Mouse (Mus musculus): ENCODE results near the gene Krtap3-1. TPM values are rescaled to one million over a fixed set of nuclear protein-coding genes. Genes with fewer than 3 reads are reported as not detected.
"Not testable (repeated sequence)": the region's sequence is repeated elsewhere in the genome, so short reads cannot be mapped to it uniquely, and the experiment has no call there.

Gene Krtap3-1
- not detected in 2 replicates for polyA plus RNA-seq (2016; fragmentation: Nextera tagmentation; extraction: Ambion mirVana)

DNA sequence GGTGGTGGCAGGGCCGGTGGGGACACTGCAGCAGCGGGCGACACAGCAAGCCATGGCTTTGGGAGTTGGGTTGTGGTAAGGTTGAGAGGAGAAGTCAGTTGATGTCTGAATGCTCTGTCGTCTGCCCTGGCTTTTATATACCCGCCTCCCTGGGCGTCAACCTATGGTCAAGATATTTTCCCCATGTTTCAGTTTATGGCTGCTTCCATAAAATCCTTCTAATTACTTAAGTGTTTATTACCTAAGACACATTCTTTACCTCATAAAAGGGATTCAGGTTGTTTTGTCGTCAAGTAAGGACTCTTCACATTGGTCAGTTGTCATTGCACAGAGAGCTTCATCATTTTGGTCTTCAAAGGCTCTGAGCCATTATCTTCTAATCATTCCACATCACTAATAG, at the start of gene Krtap3-1:
TSS of gene Krtap3-1 (minus strand) at position 101 of the 400 bp plus-strand sequence.
- no peak for ATAC-seq (ENCODE audit: low FRiP score, low read depth)
- Histone ChIP-seq H3K27ac (no peak within 1 kb of the TSS), H3K9ac (no peak within 1 kb of the TSS), H3K9me3 (no peaks in the 10 kb centered on the region), H3K27me3 (replicated peaks) (no peaks in the 10 kb centered on the region), H3K4me3 (no peak within 1 kb of the TSS), H3K4me2 (replicated peaks) (no peak within 1 kb of the TSS), H3K36me3 (no peaks in the 10 kb centered on the region), H3K4me1 (no peaks in the 10 kb centered on the region)
- 61% methylated on average over 7 of the region's 7 CpGs for WGBS

DNA sequence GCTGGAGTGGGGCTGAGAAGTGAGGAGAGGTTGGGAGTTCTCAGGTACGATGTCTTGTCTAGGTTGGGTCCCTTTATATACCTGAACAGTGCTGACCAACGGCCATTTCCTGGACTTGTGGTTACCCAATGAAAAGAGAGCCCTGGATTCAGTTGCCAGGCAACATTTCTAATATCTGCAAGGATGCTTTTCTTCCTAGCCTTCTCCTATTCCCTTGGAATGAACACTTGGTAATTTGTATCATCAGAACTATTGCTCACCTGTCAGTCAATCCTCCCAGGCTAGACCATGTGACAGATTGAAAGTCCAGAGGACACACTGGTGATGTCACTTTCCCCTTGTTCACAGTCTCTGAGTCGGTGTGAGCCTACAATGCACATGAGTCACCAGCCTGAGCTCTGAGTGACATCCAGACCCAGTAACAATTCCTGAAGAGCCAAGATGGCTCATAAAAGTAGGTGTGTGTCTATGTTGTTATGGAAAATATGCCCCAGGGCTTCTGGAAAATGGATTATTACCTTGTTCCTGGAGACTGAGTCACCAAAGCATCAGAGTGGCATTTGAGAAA, 48.5 kb upstream of the Krtap3-1 start, which contains the start of gene Krtap2-4:
TSS of gene Krtap2-4 (minus strand) at position 51 of the 568 bp plus-strand sequence.
- H3K9ac ChIP-seq, result no peak within 1 kb of the TSS
- H3K4me3 ChIP-seq, result no peak within 1 kb of the TSS
- no peaks in the 10 kb centered on the region for H3K4me1 ChIP-seq
- no peak within 1 kb of the TSS for H3K27ac ChIP-seq
- no peaks in the 10 kb centered on the region for H3K27me3 ChIP-seq (replicated peaks)
- no peaks in the 10 kb centered on the region for H3K36me3 ChIP-seq
- no peak for ATAC-seq (ENCODE audit: low FRiP score, low read depth)
- H3K4me2 ChIP-seq (replicated peaks), result no peak within 1 kb of the TSS
- H3K9me3 ChIP-seq, result no peaks in the 10 kb centered on the region
- WGBS, result 85% methylated on average over 3 of the region's 3 CpGs

DNA sequence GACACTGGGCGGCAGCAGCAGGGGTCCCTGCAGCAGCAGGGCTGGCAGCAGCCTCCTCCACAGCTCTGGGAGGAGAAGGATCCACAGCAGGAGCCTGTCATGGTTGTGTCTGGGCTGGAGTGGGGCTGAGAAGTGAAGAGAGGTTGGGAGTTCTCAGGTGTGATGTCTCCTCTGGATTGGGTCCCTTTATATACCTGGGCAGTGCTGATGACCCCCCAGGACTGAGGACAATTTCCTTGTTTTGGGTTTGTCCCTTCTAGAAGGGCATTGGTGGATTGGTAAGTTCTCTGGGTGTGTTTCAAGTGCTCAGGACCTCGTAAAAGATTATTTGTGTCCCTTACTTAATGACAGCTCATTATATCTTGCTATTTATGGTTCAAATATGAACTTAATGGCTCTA, 43.7 kb upstream of the Krtap3-1 start, which contains the start of gene Gm11937:
TSS of gene Gm11937 (minus strand) at position 101 of the 400 bp plus-strand sequence.
- H3K4me3 ChIP-seq; H3K27me3 ChIP-seq (replicated peaks); H3K9ac ChIP-seq; H3K4me1 ChIP-seq; H3K27ac ChIP-seq; H3K4me2 ChIP-seq (replicated peaks); H3K36me3 ChIP-seq; ATAC-seq (ENCODE audit: low FRiP score, low read depth); H3K9me3 ChIP-seq: not testable (repeated sequence)
- WGBS, result 73% methylated on average over 1 of the region's 2 CpGs

- H3K27ac ChIP-seq, result no peak overlapping the region
- no peaks in the 10 kb centered on the region for H3K4me1 ChIP-seq
- H3K4me2 ChIP-seq (replicated peaks), result no peak overlapping the region
- no peaks in the 10 kb centered on the region for H3K9me3 ChIP-seq
- no peak overlapping the region for H3K9ac ChIP-seq
- ATAC-seq (ENCODE audit: low FRiP score, low read depth), result no peak
- whole genome bisulfite sequencing, result 69% methylated on average over 1 of the region's 1 CpGs
- no peaks in the 10 kb centered on the region for H3K36me3 ChIP-seq
- no peak overlapping the region for H3K4me3 ChIP-seq
- no peaks in the 10 kb centered on the region for H3K27me3 ChIP-seq (replicated peaks)
Observed at GRCm38 (mm10) chr11:99609126-99609525, 42.7 kb upstream of the Krtap3-1 start.

DNA sequence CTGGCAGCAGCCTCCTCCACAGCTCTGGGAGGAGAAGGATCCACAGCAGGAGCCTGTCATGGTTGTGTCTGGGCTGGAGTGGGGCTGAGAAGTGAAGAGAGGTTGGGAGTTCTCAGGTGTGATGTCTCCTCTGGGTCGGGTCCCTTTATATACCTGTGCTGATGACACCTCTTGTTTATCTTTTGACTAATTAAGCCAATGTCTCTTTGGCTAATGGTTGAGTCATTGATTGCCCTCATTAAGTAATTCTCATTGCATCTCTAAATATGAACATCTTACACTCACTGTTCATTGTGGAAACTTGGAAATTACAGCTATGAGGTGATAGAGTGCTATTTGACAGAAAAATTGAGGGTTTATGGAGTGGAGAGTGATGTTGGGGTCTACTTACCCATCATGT, 36.8 kb upstream of the Krtap3-1 start, which contains the start of gene Gm11938:
TSS of gene Gm11938 (minus strand) at position 101 of the 400 bp plus-strand sequence.
- H3K4me2 ChIP-seq (replicated peaks); H3K4me3 ChIP-seq; H3K9ac ChIP-seq; H3K27me3 ChIP-seq (replicated peaks); H3K27ac ChIP-seq; H3K4me1 ChIP-seq; H3K36me3 ChIP-seq; ATAC-seq (ENCODE audit: low FRiP score, low read depth); H3K9me3 ChIP-seq: not testable (repeated sequence)
- 61% methylated on average over 1 of the region's 1 CpGs for WGBS

DNA sequence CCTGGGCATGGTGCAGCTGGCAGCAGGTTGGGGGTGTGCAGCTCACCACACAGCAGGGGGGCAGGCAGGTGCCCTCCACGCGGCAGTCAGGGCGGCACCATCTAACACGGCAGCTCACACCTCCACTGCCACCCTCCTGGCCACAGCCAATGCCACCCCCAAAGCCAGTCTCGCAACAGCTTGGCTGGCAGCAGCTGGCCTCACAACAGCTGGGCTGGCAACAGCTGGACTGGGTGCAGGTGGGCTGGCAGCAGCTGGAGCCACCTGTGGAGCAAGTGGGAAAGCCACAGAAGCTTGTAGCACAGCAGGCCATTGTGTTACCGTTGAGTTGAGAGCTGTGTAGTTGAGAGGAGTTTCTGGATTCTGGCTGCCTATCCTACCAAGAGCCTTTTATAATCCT, 31.3 kb upstream of the Krtap3-1 start, which contains the start of gene Krtap9-3:
TSS of gene Krtap9-3 (minus strand) at position 364 of the 400 bp plus-strand sequence.
- H3K36me3 ChIP-seq; ATAC-seq (ENCODE audit: low FRiP score, low read depth); H3K9me3 ChIP-seq; H3K4me1 ChIP-seq; H3K27me3 ChIP-seq (replicated peaks); H3K4me3 ChIP-seq; H3K4me2 ChIP-seq (replicated peaks); H3K9ac ChIP-seq; H3K27ac ChIP-seq: not testable (repeated sequence)
- WGBS, result 77% methylated on average over 6 of the region's 6 CpGs

GRCm38 (mm10) chr11:99590981-99591380, 24.6 kb upstream of the Krtap3-1 start, which contains the start of gene Krtap1-3:
Gene Krtap1-3 (minus strand): TSS chr11:99591339.
- no peak for ATAC-seq (ENCODE audit: low FRiP score, low read depth)
- Histone ChIP-seq H3K4me3 (no peak within 1 kb of the TSS), H3K9ac (no peak within 1 kb of the TSS), H3K4me1 (no peaks in the 10 kb centered on the region), H3K27ac (no peak within 1 kb of the TSS), H3K9me3 (no peaks in the 10 kb centered on the region), H3K4me2 (replicated peaks) (no peak within 1 kb of the TSS), H3K27me3 (replicated peaks) (no peaks in the 10 kb centered on the region), H3K36me3 (no peaks in the 10 kb centered on the region)
- whole genome bisulfite sequencing, result 90% methylated on average over 6 of the region's 6 CpGs

- Histone ChIP-seq H3K4me3 (no peak overlapping the region), H3K9me3 (no peaks in the 10 kb centered on the region), H3K27ac (no peak overlapping the region), H3K36me3 (no peaks in the 10 kb centered on the region), H3K4me2 (replicated peaks) (no peak overlapping the region), H3K4me1 (no peaks in the 10 kb centered on the region), H3K9ac (no peak overlapping the region), H3K27me3 (replicated peaks) (no peaks in the 10 kb centered on the region)
- no peak for ATAC-seq (ENCODE audit: low FRiP score, low read depth)
- WGBS, result 92% methylated on average over 7 of the region's 7 CpGs
Observed at GRCm38 (mm10) chr11:99585096-99585495, 18.7 kb upstream of the Krtap3-1 start.

DNA sequence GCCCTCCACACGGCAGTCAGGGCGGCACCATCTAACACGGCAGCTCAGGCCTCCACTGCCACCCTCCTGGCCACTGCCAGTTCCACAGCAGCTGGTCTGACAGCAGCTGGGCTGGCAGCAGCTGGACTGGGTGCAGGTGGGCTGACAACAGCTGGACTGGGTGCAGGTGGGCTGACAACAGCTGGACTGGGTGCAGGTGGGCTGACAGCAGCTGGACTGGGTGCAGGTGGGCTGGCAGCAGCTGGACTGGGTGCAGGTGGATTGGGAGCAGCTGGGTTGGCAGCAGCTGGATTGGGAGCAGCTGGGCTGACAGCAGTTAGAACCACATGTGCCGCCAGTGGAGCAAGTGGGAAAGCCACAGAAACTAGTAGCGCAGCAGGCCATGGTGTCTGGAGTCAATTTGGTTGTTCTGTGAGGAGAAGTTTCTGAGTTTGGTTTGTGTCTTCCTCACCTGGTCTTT, 16.8 kb upstream of the Krtap3-1 start, which contains the start of gene Krtap1-4:
TSS of gene Krtap1-4 (minus strand) at position 410 of the 460 bp plus-strand sequence.
- no peak for ATAC-seq (ENCODE audit: low FRiP score, low read depth)
- Histone ChIP-seq H3K9ac (no peak within 1 kb of the TSS), H3K9me3 (no peaks in the 10 kb centered on the region), H3K4me2 (replicated peaks) (no peak within 1 kb of the TSS), H3K4me1 (no peaks in the 10 kb centered on the region), H3K4me3 (no peak within 1 kb of the TSS), H3K27me3 (replicated peaks) (no peaks in the 10 kb centered on the region), H3K36me3 (no peaks in the 10 kb centered on the region), H3K27ac (no peak within 1 kb of the TSS)
- 69% methylated on average over 5 of the region's 5 CpGs for WGBS

- ATAC-seq (ENCODE audit: low FRiP score, low read depth), result no peak
- Histone ChIP-seq H3K9me3 (no peaks in the 10 kb centered on the region), H3K4me2 (replicated peaks) (no peak overlapping the region), H3K4me3 (no peak overlapping the region), H3K9ac (no peak overlapping the region), H3K4me1 (no peaks in the 10 kb centered on the region), H3K36me3 (no peaks in the 10 kb centered on the region), H3K27me3 (replicated peaks) (no peaks in the 10 kb centered on the region), H3K27ac (no peak overlapping the region)
- WGBS, result 88% methylated on average over 6 of the region's 6 CpGs
Observed at GRCm38 (mm10) chr11:99581564-99581963, 15.1 kb upstream of the Krtap3-1 start.

DNA sequence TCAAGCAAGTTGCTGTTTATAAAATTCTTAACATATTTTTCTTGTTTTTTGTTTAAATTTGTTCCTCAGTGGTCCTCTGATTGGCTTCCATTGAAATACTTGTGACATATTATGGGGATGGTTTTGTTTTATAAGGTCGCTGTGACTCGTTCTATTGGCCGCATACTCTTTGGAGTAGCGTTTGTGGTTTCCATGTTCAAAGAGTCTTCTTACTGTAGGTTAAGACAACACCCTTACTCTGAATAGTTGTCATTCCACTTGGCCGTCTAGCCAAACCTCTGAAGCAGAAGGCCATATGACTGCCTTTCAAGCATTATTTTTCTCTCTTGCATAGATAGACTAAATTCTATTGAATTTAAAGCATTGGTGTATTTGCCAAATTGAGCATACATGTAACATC, 14.6 kb upstream of the Krtap3-1 start:
- Histone ChIP-seq H3K9ac (no peak overlapping the region), H3K27me3 (replicated peaks) (no peaks in the 10 kb centered on the region), H3K4me2 (replicated peaks) (no peak overlapping the region), H3K9me3 (no peaks in the 10 kb centered on the region), H3K4me3 (no peak overlapping the region), H3K4me1 (no peaks in the 10 kb centered on the region), H3K36me3 (no peaks in the 10 kb centered on the region), H3K27ac (no peak overlapping the region)
- ATAC-seq (ENCODE audit: low FRiP score, low read depth), result no peak
- WGBS, result 90% methylated on average over 5 of the region's 5 CpGs

- no peak for ATAC-seq (ENCODE audit: low FRiP score, low read depth)
- Histone ChIP-seq H3K36me3 (no peaks in the 10 kb centered on the region), H3K9me3 (no peaks in the 10 kb centered on the region), H3K27me3 (replicated peaks) (no peaks in the 10 kb centered on the region), H3K27ac (no peak within 1 kb of the TSS), H3K9ac (no peak within 1 kb of the TSS), H3K4me1 (no peaks in the 10 kb centered on the region), H3K4me3 (no peak within 1 kb of the TSS), H3K4me2 (replicated peaks) (no peak within 1 kb of the TSS)
- 69% methylated on average over 6 of the region's 6 CpGs for WGBS
Observed at GRCm38 (mm10) chr11:99580636-99581035, 14.2 kb upstream of the Krtap3-1 start, which contains the start of gene Krtap1-5. Gene Krtap1-5 (minus strand): TSS chr11:99581016.

DNA sequence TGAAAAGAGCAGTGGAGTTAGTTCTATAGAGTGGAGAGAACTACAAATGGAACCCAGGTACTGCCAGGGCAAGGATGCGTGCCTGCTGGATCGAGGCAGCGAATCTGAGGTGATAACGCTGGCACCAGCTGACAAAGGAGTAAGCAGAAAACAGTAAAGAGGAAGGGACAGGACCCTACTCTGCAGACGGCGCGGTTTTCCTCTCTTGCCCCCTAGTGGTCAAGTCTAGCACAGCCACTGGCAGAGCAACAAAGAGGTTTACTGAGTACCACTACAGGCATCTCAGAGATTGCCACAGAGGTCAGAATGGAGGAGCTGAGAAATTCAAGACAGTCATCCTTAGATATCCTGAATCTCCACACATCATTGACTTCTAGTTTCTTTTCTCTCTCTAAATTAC, 7.7 kb upstream of the Krtap3-1 start:
- no peak overlapping the region for H3K27ac ChIP-seq
- H3K9me3 ChIP-seq, result no peaks in the 10 kb centered on the region
- WGBS, result under 1% methylated on average over 7 of the region's 7 CpGs
- no peaks in the 10 kb centered on the region for H3K36me3 ChIP-seq
- 0 out of 2 replicates have a peak, but pooled peaks have one; percentile 76 for ATAC-seq (ENCODE audit: low FRiP score, low read depth)
- H3K27me3 ChIP-seq (replicated peaks), result no peaks in the 10 kb centered on the region
- no peak overlapping the region for H3K4me3 ChIP-seq
- H3K9ac ChIP-seq, result no peak overlapping the region
- peak overlapping the region; percentile 54 for H3K4me2 ChIP-seq (replicated peaks)
- no peaks in the 10 kb centered on the region for H3K4me1 ChIP-seq

All from neural tube, embryonic 12.5 days (tissue).